Mouse (Mus musculus): ENCODE data around the gene Zdhhc16.

Gene Zdhhc16

GRCm38 (mm10) chr19:41987206-41987605, 53.9 kb downstream of the Zdhhc16 start:
- DNase-seq (ENCODE audit: low spot score), result no peak

- DNase-seq (ENCODE audit: low spot score), result no peak
Observed at GRCm38 (mm10) chr19:41989810-41990209, 56.5 kb downstream of the Zdhhc16 start.

GRCm38 (mm10) chr19:41991926-41992477, 58.7 kb downstream of the Zdhhc16 start:
- DNase-seq (ENCODE audit: low spot score), result no peak

DNA sequence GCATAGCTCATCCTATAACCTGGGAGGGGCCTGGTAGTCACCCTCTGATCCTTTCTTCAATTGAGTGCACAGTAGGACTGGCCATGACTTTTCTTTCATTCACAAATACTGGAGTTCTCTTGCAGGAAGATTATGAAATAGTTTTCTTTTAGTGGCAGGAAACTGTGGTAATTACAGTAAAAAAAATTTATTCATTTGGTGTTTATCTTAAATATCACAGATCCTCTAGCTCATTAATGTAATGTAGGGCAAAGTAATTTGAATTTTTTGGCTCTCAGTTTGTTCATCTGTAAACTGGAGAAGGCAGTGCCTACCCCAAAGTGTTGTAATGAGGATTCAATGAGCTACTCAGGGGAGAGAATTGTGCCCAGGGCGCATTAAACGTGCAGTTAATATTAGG, 59.7 kb downstream of the Zdhhc16 start:
- DNase-seq (ENCODE audit: low spot score), result no peak

DNA sequence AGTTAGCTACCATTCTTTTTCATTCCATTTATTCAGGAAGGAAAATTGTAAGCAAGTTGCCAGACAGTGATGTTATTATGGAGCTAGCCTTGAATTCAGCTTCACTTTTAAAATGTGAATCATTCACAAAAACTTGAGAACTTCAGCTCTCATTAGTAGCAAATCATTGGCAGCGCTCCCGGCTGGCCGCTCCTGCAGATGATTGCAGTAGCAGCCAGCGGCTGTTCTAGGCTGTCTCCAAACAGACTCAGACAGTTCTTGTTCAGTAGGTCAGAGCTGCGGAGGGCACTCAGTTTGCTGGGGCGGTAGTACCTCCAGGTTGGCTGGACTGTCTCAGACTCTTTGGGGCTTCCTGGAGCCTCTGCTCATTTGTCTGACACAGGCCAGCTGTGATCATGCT, 60.2 kb downstream of the Zdhhc16 start:
- no peak for DNase-seq (ENCODE audit: low spot score)

Data from embryo, embryonic 10 days (tissue).